Mouse (Mus musculus): ENCODE results near the gene Asic2. TPM values are rescaled to one million over a fixed set of nuclear protein-coding genes. Genes with fewer than 3 reads are reported as not detected.

The Asic2 gene
- polyA plus RNA-seq, 1 experiment from 2014 or later = 0.47 TPM

DNA sequence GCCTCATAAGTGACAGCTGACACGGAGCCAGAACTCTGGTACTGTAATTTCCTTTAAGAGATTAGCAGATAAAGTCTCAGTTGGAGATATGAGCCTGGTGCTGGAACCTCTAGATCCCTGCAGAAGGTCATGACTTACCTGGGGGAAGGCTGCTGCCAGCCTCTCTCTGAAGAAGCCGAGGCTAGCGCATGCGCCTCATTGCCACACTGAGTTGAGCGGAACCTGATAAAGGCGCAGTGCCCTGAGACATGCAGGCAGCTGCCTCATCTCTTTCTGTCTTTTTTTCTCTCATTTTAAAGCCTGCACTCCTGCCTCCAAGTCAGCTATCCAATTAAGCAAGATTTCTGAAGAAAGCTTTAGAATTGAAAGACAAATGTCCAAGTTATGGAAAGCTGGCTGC is 551.9 kb downstream of the Asic2 start:
- Histone ChIP-seq H3K4me1 (replicated peaks; ENCODE audit: control insufficient read depth, insufficient read depth) (no peaks in the 10 kb centered on the region), H3K4me3 (ENCODE audit: low read depth, low read length) (no peak overlapping the region), H3K4me2 (replicated peaks; ENCODE audit: low read depth) (no peak overlapping the region), H3K27ac (replicated peaks) (no peak overlapping the region), H3K27me3 (ENCODE audit: control insufficient read depth, insufficient read depth, low read length) (no peaks in the 10 kb centered on the region), H3K9me3 (ENCODE audit: control insufficient read depth, low read length) (no peaks in the 10 kb centered on the region), H3K9ac (ENCODE audit: low read length) (no peak overlapping the region), H3K36me3 (ENCODE audit: control insufficient read depth, insufficient read depth, low read length) (no peaks in the 10 kb centered on the region)
- TF ChIP-seq EP300 (optimal IDR thresholded peaks at IDR 0.05) (no peak), CTCF (IDR thresholded peaks at IDR 0.05; ENCODE audit: low read depth) (no peak)
- 81% methylated on average over 6 of the region's 6 CpGs for WGBS
- DNase-seq (ENCODE audit: low spot score) (no peak), ATAC-seq (ENCODE audit: low FRiP score, low TSS enrichment) (no peak)

DNA sequence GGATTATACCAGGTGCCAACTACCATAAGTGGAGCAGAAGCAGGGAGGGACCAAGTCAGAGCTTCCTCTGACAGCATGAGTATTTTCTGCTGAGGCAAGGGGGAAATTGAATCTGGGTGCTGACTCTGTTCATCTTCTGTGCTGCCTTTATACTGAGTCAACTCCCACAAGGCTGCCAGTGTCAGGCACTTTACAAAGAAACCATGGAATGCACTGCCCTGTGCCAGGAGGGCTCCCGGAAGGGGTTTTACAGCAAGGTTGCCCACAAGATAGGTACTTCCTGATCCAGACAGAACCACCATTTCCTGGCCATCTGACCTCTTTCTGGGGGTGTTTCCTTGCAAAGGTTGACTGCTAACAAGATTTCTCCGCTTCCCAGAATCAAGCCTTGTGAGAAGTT is 553.7 kb downstream of the Asic2 start:
- ATAC-seq (ENCODE audit: low FRiP score, low TSS enrichment) = no peak

DNA sequence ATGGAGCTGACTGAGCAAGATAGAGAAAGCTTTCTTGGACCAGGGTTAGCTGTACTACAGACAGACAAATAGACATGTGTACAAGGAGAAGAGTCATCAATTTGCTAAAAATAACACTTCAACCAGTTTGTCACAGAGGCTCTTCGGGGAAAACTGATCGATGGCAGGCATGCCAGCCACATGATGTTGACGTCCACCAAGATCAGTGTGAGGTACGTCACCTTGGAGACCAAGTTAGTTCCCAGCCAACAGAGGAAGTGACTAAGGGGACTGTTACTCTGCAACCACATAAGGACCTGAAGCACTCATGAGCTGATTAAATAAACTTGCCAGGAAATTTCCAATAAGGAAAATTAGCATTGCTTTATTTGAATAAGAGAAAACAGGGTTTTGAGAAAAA is 557.0 kb downstream of the Asic2 start:
- TF ChIP-seq EP300 (optimal IDR thresholded peaks at IDR 0.05) = no peak
- TF ChIP-seq CTCF (IDR thresholded peaks at IDR 0.05; ENCODE audit: low read depth) = no peak
- Histone ChIP-seq H3K36me3 (ENCODE audit: control insufficient read depth, insufficient read depth, low read length) (no peaks in the 10 kb centered on the region), H3K9ac (ENCODE audit: low read length) (no peak overlapping the region), H3K4me3 (ENCODE audit: low read depth, low read length) (no peak overlapping the region), H3K27ac (replicated peaks) (no peak overlapping the region), H3K27me3 (ENCODE audit: control insufficient read depth, insufficient read depth, low read length) (no peaks in the 10 kb centered on the region), H3K9me3 (ENCODE audit: control insufficient read depth, low read length) (no peaks in the 10 kb centered on the region), H3K4me2 (replicated peaks; ENCODE audit: low read depth) (no peak overlapping the region), H3K4me1 (replicated peaks; ENCODE audit: control insufficient read depth, insufficient read depth) (no peaks in the 10 kb centered on the region)
- WGBS = 35% methylated on average over 4 of the region's 4 CpGs
- no peak for ATAC-seq (ENCODE audit: low FRiP score, low TSS enrichment)
- DNase-seq (ENCODE audit: low spot score) = no peak

More for the DNA sequence above, 553.7 kb downstream of the Asic2 start:
- WGBS = 84% methylated on average over 2 of the region's 2 CpGs
- Histone ChIP-seq H3K27ac (replicated peaks) (no peak overlapping the region), H3K27me3 (ENCODE audit: control insufficient read depth, insufficient read depth, low read length) (no peaks in the 10 kb centered on the region), H3K9me3 (ENCODE audit: control insufficient read depth, low read length) (no peaks in the 10 kb centered on the region), H3K9ac (ENCODE audit: low read length) (no peak overlapping the region), H3K36me3 (ENCODE audit: control insufficient read depth, insufficient read depth, low read length) (no peaks in the 10 kb centered on the region), H3K4me1 (replicated peaks; ENCODE audit: control insufficient read depth, insufficient read depth) (no peaks in the 10 kb centered on the region), H3K4me2 (replicated peaks; ENCODE audit: low read depth) (no peak overlapping the region), H3K4me3 (ENCODE audit: low read depth, low read length) (no peak overlapping the region)
- no peak for DNase-seq (ENCODE audit: low spot score)
- no peak for TF ChIP-seq EP300 (optimal IDR thresholded peaks at IDR 0.05)
- TF ChIP-seq CTCF (IDR thresholded peaks at IDR 0.05; ENCODE audit: low read depth) = no peak

DNA sequence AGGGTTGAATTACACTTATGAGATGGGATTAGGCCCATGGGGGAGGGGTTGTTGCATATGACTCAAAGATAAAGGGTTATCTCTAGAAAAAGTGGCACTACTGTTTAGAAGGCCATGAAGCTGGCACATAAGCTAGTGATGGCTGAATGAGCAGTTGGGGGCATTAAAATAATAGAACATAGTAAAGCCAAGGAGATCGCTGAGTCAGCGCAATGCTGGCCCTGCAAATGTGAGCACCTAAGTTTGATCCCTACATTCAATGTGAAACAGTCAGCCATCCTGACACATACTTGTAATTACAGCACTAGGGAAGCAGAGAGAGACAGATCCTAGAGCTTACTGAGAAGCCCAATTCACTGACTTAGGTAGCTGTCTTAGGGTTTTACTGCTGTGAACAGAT is 562.3 kb downstream of the Asic2 start:
- DNase-seq (ENCODE audit: low spot score) (no peak), ATAC-seq (ENCODE audit: low FRiP score, low TSS enrichment) (no peak)
- Histone ChIP-seq H3K27me3 (ENCODE audit: control insufficient read depth, insufficient read depth, low read length) (no peaks in the 10 kb centered on the region), H3K4me3 (ENCODE audit: low read depth, low read length) (no peak overlapping the region), H3K9me3 (ENCODE audit: control insufficient read depth, low read length) (no peaks in the 10 kb centered on the region), H3K27ac (replicated peaks) (no peak overlapping the region), H3K36me3 (ENCODE audit: control insufficient read depth, insufficient read depth, low read length) (no peaks in the 10 kb centered on the region), H3K4me2 (replicated peaks; ENCODE audit: low read depth) (no peak overlapping the region), H3K4me1 (replicated peaks; ENCODE audit: control insufficient read depth, insufficient read depth) (no peaks in the 10 kb centered on the region), H3K9ac (ENCODE audit: low read length) (no peak overlapping the region)
- TF ChIP-seq EP300 (optimal IDR thresholded peaks at IDR 0.05) = no peak
- TF ChIP-seq CTCF (IDR thresholded peaks at IDR 0.05; ENCODE audit: low read depth) = no peak
- 100% methylated on average over 2 of the region's 2 CpGs for WGBS

DNA sequence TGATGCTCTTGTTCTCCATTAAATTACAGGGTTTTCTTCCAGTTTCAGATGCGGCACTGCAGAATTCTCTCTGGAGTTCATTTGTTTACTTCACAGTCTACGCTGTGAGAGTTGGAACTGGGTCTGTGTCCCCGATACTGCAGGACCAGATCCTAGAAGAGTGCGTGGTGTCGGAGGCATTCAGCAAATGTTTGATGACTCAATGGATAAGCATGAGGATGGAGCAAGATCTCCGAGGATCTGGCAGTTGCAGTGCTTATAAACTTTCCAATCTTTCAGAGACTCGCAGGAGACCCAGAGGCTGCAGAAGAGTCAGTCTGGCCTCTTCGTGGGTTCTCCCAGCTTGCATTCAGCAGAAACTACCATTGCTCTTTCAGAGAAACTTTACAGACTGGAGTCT is 566.0 kb downstream of the Asic2 start:
- Histone ChIP-seq H3K27ac (replicated peaks) (no peak overlapping the region), H3K9me3 (ENCODE audit: control insufficient read depth, low read length) (no peaks in the 10 kb centered on the region), H3K4me3 (ENCODE audit: low read depth, low read length) (no peak overlapping the region), H3K27me3 (ENCODE audit: control insufficient read depth, insufficient read depth, low read length) (no peaks in the 10 kb centered on the region), H3K36me3 (ENCODE audit: control insufficient read depth, insufficient read depth, low read length) (no peaks in the 10 kb centered on the region), H3K4me1 (replicated peaks; ENCODE audit: control insufficient read depth, insufficient read depth) (no peaks in the 10 kb centered on the region), H3K9ac (ENCODE audit: low read length) (no peak overlapping the region), H3K4me2 (replicated peaks; ENCODE audit: low read depth) (no peak overlapping the region)
- DNase-seq (ENCODE audit: low spot score) = no peak
- TF ChIP-seq EP300 (optimal IDR thresholded peaks at IDR 0.05) (no peak), CTCF (IDR thresholded peaks at IDR 0.05; ENCODE audit: low read depth) (no peak)
- 47% methylated on average over 8 of the region's 8 CpGs for WGBS
- ATAC-seq (ENCODE audit: low FRiP score, low TSS enrichment) = no peak

DNA sequence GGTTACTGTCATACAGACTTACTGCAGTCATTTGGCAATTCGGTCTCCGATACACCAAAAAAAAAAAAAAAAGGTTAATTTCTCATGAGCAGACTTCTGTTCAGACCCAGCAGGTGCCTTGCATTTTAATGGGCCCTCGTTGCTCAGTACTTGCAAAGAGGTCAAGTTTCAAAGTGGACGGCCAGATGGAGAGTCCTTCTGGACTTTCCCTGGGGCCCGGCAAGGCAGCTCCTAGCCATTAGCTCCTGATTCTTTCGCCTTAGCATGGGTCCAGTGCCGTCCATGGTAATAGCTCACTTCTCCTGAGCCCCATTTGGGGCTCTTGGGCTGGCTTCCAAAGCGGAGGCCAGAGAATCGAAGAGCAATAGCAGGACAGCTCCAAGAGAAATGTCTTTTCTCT is 575.4 kb downstream of the Asic2 start:
- Histone ChIP-seq H3K4me3 (ENCODE audit: low read depth, low read length) (no peak overlapping the region), H3K9ac (ENCODE audit: low read length) (no peak overlapping the region), H3K27ac (replicated peaks) (no peak overlapping the region), H3K9me3 (ENCODE audit: control insufficient read depth, low read length) (no peaks in the 10 kb centered on the region), H3K27me3 (ENCODE audit: control insufficient read depth, insufficient read depth, low read length) (no peaks in the 10 kb centered on the region), H3K36me3 (ENCODE audit: control insufficient read depth, insufficient read depth, low read length) (no peaks in the 10 kb centered on the region), H3K4me1 (replicated peaks; ENCODE audit: control insufficient read depth, insufficient read depth) (no peaks in the 10 kb centered on the region), H3K4me2 (replicated peaks; ENCODE audit: low read depth) (no peak overlapping the region)
- WGBS = 67% methylated on average over 9 of the region's 9 CpGs
- ATAC-seq (ENCODE audit: low FRiP score, low TSS enrichment) (no peak), DNase-seq (ENCODE audit: low spot score) (no peak)
- TF ChIP-seq CTCF (IDR thresholded peaks at IDR 0.05; ENCODE audit: low read depth) = no peak
- no peak for TF ChIP-seq EP300 (optimal IDR thresholded peaks at IDR 0.05)

Measured in stomach, postnatal 0 days (tissue).